Mouse (Mus musculus): ENCODE measurements around the gene Def6.
"Not testable (repeated sequence)": the region's sequence is repeated elsewhere in the genome, so short reads cannot be mapped to it uniquely, and the experiment has no call there.

The Def6 gene

DNA sequence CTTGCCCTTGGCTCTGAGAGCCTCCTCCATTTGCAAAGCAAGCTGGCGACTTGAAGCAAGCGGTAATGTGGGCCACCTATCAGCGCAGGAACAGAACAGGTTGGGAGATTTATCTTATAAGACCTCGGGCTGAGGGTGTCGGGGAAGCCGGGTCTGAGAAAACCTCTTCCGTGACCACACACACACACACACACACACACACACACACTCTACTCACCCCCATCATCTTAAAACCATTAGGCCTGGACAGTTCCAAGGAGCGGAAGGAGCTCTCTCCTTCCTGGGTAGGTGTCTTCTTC lies 685 bp downstream of the Def6 start:
- no peak for DNase-seq (ENCODE audit: low read depth, low spot score)

GRCm38 (mm10) chr17:28209457-28210110 lies 2.0 kb downstream of the Def6 start:
- DNase-seq (ENCODE audit: low read depth, low spot score) = no peak

GRCm38 (mm10) chr17:28211921-28212341 lies 4.4 kb downstream of the Def6 start:
- DNase-seq (ENCODE audit: low read depth, low spot score) = no peak

GRCm38 (mm10) chr17:28212391-28212790 lies 4.8 kb downstream of the Def6 start:
- DNase-seq (ENCODE audit: low read depth, low spot score) = no peak

- DNase-seq (ENCODE audit: low read depth, low spot score) = no peak
Observed at GRCm38 (mm10) chr17:28213236-28213635, 5.7 kb downstream of the Def6 start.

DNA sequence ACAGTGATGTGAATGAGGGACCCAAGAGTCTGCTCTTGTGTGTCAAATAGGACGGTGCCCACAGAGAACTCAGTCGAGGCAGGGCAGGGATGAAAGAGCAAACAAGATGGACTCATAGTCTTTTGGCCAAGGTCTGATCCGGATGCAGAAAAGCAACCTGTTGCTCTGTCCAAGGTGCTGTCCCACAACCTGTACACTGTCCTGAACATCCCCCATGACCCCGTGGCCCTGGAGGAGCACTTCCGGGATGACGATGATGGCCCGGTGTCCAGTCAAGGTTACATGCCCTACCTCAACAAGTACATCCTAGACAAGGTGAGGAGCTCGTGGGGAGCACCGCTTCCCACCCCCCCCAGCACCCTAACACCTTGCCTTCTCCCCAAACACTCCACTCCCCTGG lies 9.2 kb downstream of the Def6 start:
- DNase-seq (ENCODE audit: low read depth, low spot score) = no peak

- no peak for DNase-seq (ENCODE audit: low read depth, low spot score)
Observed at GRCm38 (mm10) chr17:28217721-28218649, 10.4 kb downstream of the Def6 start.

DNA sequence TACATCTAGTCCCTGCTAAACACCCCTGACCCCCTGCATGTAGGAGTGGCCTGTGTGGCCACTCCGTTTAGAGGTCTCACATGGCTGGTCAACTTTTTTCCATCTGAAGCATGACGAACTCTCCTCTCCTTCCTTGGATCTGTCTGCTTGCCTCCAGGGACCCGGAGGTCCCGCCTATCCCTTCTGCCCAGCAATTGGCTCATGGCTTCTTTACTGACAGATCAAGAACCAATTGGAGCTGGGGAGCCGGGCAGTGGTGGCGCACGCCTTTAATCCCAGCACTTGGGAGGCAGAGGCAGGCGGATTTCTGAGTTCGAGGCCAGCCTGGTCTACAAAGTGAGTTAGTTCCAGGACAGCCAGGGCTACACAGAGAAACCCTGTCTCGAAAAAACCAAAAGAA lies 14.9 kb downstream of the Def6 start:
- not testable (repeated sequence) for DNase-seq (ENCODE audit: low read depth, low spot score)

- DNase-seq (ENCODE audit: low read depth, low spot score) = peak; percentile 79
Observed at GRCm38 (mm10) chr17:28223561-28224391, 16.2 kb downstream of the Def6 start.

DNA sequence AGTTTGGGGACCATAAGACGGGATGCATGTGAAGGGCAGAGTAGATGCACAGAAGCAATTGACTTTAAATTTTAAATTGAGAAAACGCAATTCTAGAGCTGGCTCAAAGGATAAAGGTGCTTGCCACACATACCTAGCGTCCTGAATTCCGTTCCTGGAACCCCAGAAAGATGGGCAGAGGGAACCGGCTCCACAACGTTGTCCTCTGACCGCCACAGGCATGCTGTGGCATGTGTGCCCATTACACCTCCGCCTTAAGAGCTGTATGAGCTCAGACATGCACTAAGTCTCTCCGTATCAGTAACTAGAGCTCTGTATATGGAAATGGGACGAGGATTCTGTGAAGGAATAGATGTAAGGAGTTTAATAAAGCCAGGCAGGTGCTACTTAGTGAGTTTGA lies 17.0 kb downstream of the Def6 start:
- DNase-seq (ENCODE audit: low read depth, low spot score) = no peak

- DNase-seq (ENCODE audit: low read depth, low spot score) = peak; percentile 84
Observed at GRCm38 (mm10) chr17:28226014-28226413, 18.4 kb downstream of the Def6 start.

DNA sequence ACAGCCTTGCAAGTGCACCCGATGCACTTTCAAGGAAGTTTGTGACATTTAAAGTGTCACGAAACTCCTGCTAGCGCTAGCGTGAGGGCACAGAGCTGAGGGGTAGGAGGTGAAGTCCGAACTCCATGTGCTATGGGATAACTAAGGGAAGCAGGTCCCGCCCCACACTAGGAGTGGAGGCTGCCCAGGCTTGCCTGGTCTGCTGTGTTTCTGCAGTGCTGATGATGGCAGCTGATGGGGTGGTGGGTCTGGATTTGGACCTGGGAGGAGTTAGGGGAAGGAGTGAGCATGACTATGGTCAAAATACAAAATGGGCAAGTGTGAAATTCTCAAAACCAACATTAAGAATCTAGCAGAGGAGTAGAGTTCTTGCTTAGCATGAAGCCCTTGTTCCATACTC lies 22.9 kb downstream of the Def6 start:
- DNase-seq (ENCODE audit: low read depth, low spot score) = no peak

DNA sequence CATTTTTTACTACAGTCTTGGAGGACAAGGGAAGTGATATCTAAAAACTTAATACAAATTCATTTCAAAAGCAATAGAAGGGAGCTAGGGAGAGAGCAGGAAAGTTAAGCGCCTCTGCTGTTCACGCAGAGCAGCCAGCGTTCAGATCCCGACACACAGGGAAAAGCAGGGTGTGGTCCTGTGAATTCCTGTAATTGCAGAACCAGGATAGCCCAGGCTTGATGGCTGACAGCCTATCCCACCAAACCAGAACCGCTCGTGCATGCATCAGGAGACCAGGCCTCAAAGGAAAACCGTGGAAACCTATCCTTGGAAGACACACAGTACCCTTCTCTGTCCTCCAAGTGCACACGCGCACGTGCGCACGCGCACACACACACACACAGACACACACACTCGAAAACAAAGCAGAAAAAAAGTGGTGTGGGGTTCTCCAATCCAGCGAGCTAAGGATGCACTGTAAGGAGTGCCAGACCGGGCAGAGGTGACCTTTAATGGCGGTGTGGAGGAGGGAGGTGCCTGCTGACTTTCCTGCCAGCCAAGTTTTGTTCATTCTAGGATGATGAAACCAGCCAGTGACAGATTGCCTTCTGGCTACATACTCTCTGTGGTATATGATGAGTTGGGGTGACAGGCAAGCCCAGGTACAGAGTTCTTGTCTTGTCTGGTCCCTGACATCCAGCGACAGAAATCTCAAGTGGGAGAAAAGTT lies 23.6 kb downstream of the Def6 start:
- no peak for DNase-seq (ENCODE audit: low read depth, low spot score)

DNA sequence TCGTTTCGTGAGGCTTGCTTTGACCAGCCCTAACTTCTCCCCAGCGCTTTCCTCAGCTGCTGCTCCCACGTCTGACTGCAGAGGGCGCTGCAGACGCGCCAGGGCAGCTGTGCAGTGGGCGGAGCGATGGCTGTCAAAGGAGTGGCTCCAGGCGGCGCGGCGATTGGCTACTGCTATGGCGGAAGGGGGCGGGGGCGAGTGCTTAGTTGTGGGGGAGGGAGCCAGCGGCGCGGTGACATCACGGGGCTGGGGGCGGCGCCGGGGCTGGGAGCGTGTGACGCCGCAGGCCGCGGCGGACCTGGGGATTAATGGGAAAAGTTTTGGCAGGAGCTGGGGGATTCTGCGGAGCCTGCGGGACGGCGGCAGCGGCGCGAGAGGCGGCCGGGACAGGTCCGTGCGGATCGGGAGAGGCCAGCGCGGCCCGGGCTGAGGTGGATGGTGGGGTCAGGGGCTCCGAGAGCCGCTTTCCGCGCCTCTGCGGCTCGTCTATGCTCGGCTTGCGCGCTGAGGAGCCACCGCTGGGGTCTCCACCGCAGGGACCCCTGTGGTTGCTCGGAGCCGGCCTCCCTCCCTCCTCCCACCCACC lies 25.0 kb downstream of the Def6 start, which contains the start of gene Ppard:
Gene Ppard, plus strand, starts transcription at position 226 of the 586 bp plus-strand sequence.
- peak; percentile 96 for DNase-seq (ENCODE audit: low read depth, low spot score)

- DNase-seq (ENCODE audit: low read depth, low spot score) = no peak
Observed at GRCm38 (mm10) chr17:28233091-28233731, 25.6 kb downstream of the Def6 start.

GRCm38 (mm10) chr17:28234641-28235040 lies 27.1 kb downstream of the Def6 start:
- DNase-seq (ENCODE audit: low read depth, low spot score) = no peak

- DNase-seq (ENCODE audit: low read depth, low spot score) = no peak
Observed at GRCm38 (mm10) chr17:28235982-28236635, 28.5 kb downstream of the Def6 start.

DNA sequence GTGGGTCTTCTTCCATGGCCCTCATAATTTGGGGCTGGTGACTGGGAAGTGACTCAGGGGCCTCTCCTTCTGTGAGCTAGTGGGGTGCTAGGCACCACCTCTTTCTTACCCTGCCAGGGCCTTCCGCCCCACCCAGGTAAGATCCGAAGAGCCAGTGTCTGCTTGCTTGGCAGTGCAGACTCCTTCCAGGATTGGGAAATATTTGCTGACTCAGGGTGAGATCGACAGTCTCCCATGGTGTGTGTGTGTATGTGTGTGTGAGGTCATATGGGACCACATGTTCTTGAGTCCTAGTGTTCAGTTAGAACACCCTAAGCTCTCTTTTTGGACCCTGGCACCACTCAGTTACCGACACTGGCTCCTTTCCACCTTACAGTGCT lies 29.0 kb downstream of the Def6 start:
- no peak for DNase-seq (ENCODE audit: low read depth, low spot score)

- DNase-seq (ENCODE audit: low read depth, low spot score) = no peak
Observed at GRCm38 (mm10) chr17:28237362-28237761, 29.8 kb downstream of the Def6 start.

DNA sequence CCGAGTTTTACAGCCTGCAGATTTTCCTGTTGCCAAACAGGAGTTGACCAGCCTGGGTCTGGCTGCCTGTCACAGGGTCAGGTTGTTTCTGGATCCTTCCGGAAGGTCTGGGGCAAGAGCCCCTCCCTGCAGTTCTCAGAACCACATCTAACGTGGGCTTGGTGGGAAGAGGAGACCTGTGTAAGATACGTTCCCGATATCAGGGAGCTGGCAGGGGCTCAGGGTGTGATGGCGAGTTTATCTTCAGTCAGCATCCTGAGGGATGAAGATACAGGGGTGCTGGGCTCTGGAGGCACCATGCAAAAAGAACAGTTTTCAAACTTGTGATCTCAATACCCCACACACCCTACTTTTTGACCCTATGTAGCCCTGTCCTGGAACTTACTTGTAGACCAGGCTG lies 30.3 kb downstream of the Def6 start:
- DNase-seq (ENCODE audit: low read depth, low spot score) = no peak
